Mouse (Mus musculus) midbrain, embryonic 11.5 days (tissue): ENCODE results near the gene Ttc7. TPM values are rescaled to one million over a fixed set of nuclear protein-coding genes. Genes with fewer than 3 reads are reported as not detected.
A peak's percentile ranks its signal among the peaks of the same experiment; 100 is the strongest.

Source experiments
- ATAC-seq: fragments of 200-750 bp; cut with Nextera tagmentation; 2 replicates; pipeline ENCODE4 v1.8.0; 2017; ENCODE audit warnings: moderate TSS enrichment, moderate library complexity; ENCODE audit not compliant: low FRiP score
- DNase-seq: peaks from one replicate; pipeline ENCODE4 v3.0.0; 2015; ENCODE audit warnings: low spot score; ENCODE audit errors: missing footprints
- H3K27ac ChIP-seq: fragments of 300-500 bp; sonication (generic); 2 replicates; pipeline ENCODE4 v1.5.1; 2014; ENCODE audit warnings: low read depth, low read length
- H3K27me3 ChIP-seq: fragments of 300-500 bp; sonication (generic); 2 replicates; pipeline ENCODE4 v1.6.1; 2014; ENCODE audit warnings: mild to moderate bottlenecking, low read length, moderate library complexity, mixed read lengths; ENCODE audit not compliant: control insufficient read depth, insufficient read depth
- H3K36me3 ChIP-seq: fragments of 300-500 bp; sonication (generic); 2 replicates; pipeline ENCODE4 v1.6.1; 2014; ENCODE audit warnings: mild to moderate bottlenecking, low read length, moderate library complexity, mixed read lengths; ENCODE audit not compliant: control insufficient read depth, insufficient read depth
- H3K4me1 ChIP-seq: fragments of 300-500 bp; sonication (generic); 2 replicates; pipeline ENCODE4 v1.6.1; 2014; ENCODE audit warnings: low read length; ENCODE audit not compliant: control insufficient read depth, insufficient read depth
- H3K4me2 ChIP-seq: fragments of 300-500 bp; sonication (generic); 2 replicates; pipeline ENCODE4 v1.6.1; 2014; ENCODE audit warnings: mild to moderate bottlenecking, moderate library complexity
- H3K4me3 ChIP-seq: fragments of 300-500 bp; sonication (generic); 2 replicates; pipeline ENCODE4 v1.5.1; 2014; ENCODE audit warnings: low read depth, low read length
- H3K9ac ChIP-seq: fragments of 300-500 bp; sonication (generic); 2 replicates; pipeline ENCODE4 v1.6.1; 2014; ENCODE audit warnings: low read length
- H3K9me3 ChIP-seq: fragments of 300-500 bp; sonication (generic); 2 replicates; pipeline ENCODE4 v1.6.1; 2016; ENCODE audit warnings: low read length; ENCODE audit not compliant: control insufficient read depth
- WGBS: fragments of 180-500 bp; shearing (Covaris S2); extraction: QIAGEN DNeasy Blood & Tissue Kit; methylation state at CpG from one replicate; pipeline ENCODE4 v1.1.7; 2014; 5-methylcytosine and 5-hydroxymethylcytosine counted together
- polyA plus RNA-seq: library from polyadenylated mRNA; unstranded; fragments of >200 nt; fragmentation: Nextera tagmentation; extraction: Ambion mirVana; gene quantifications from 2 replicates; pipeline ENCODE4 v1.2.1, GENCODE M21; 2014

The Ttc7 gene
- polyA plus RNA-seq, 1 experiment from 2014 or later: 3.0 TPM

GRCm38 (mm10) chr17:87375941-87376511 lies 93.3 kb downstream of the Ttc7 start:
- 69% methylated on average over 10 of the region's 10 CpGs for WGBS
- H3K27ac ChIP-seq: no peak overlapping the region
- no peaks in the 10 kb centered on the region for H3K9me3 ChIP-seq
- no peak for DNase-seq
- no peak overlapping the region for H3K4me2 ChIP-seq
- peaks cover 32% of the 10 kb centered on the region for H3K4me1 ChIP-seq
- H3K27me3 ChIP-seq: no peaks in the 10 kb centered on the region
- H3K9ac ChIP-seq: no peak overlapping the region
- no peak overlapping the region for H3K4me3 ChIP-seq
- no peak for ATAC-seq
- H3K36me3 ChIP-seq: no peaks in the 10 kb centered on the region

- H3K4me2 ChIP-seq: no peak overlapping the region
- peaks cover 32% of the 10 kb centered on the region for H3K4me1 ChIP-seq
- no peaks in the 10 kb centered on the region for H3K36me3 ChIP-seq
- H3K9ac ChIP-seq: no peak overlapping the region
- no peaks in the 10 kb centered on the region for H3K27me3 ChIP-seq
- no peak for ATAC-seq
- no peaks in the 10 kb centered on the region for H3K9me3 ChIP-seq
- WGBS: 88% methylated on average over 6 of the region's 6 CpGs
- no peak overlapping the region for H3K27ac ChIP-seq
- DNase-seq: no peak
- H3K4me3 ChIP-seq: no peak overlapping the region
Measured at GRCm38 (mm10) chr17:87376831-87377471, 94.3 kb downstream of the Ttc7 start.

- Histone ChIP-seq H3K4me3 (no peak overlapping the region), H3K27ac (no peak overlapping the region), H3K4me2 (no peak overlapping the region), H3K9me3 (no peaks in the 10 kb centered on the region), H3K36me3 (no peaks in the 10 kb centered on the region), H3K4me1 (peaks cover 32% of the 10 kb centered on the region), H3K27me3 (no peaks in the 10 kb centered on the region), H3K9ac (no peak overlapping the region)
- ATAC-seq (no peak), DNase-seq (no peak)
- WGBS: 59% methylated on average over 6 of the region's 6 CpGs
Measured at GRCm38 (mm10) chr17:87377536-87377935, 94.8 kb downstream of the Ttc7 start.

GRCm38 (mm10) chr17:87378354-87379159 lies 95.9 kb downstream of the Ttc7 start:
- Histone ChIP-seq H3K9ac (peak overlapping the region; percentile 28; the same call in 1 of the 2 replicates), H3K4me2 (peak overlapping the region; percentile 19; the same call in 1 of the 2 replicates)

GRCm38 (mm10) chr17:87379160-87379624 lies 96.5 kb downstream of the Ttc7 start:
- ATAC-seq (no peak), DNase-seq (no peak)
- Histone ChIP-seq H3K36me3 (no peaks in the 10 kb centered on the region), H3K4me3 (no peak overlapping the region), H3K9me3 (no peaks in the 10 kb centered on the region), H3K27ac (peak overlapping the region; percentile 51; the same call in 1 of the 2 replicates), H3K4me1 (peaks cover 32% of the 10 kb centered on the region), H3K9ac (no peak overlapping the region; the same call in 1 of the 2 replicates), H3K27me3 (no peaks in the 10 kb centered on the region), H3K4me2 (peak overlapping the region; percentile 1)
- WGBS: 67% methylated on average over 11 of the region's 11 CpGs

More at GRCm38 (mm10) chr17:87378354-87379159, 95.9 kb downstream of the Ttc7 start:
- ATAC-seq (peak; percentile 74), DNase-seq (peak; percentile 93)
- H3K4me1 ChIP-seq: peaks cover 32% of the 10 kb centered on the region
- H3K36me3 ChIP-seq: no peaks in the 10 kb centered on the region
- no peak overlapping the region for H3K4me3 ChIP-seq
- H3K27me3 ChIP-seq: no peaks in the 10 kb centered on the region
- no peaks in the 10 kb centered on the region for H3K9me3 ChIP-seq
- H3K27ac ChIP-seq: peak overlapping the region; percentile 51
- WGBS: 33% methylated on average over 16 of the region's 16 CpGs

- Histone ChIP-seq H3K27ac (peak overlapping the region; percentile 20; the same call in 1 of the 2 replicates), H3K27me3 (no peaks in the 10 kb centered on the region), H3K4me3 (no peak overlapping the region), H3K36me3 (no peaks in the 10 kb centered on the region), H3K9me3 (no peaks in the 10 kb centered on the region), H3K4me1 (peaks cover 32% of the 10 kb centered on the region), H3K9ac (peak overlapping the region; percentile 44), H3K4me2 (0 out of 2 replicates have a peak overlapping the region, but pooled peaks have one; percentile 9)
- 63% methylated on average over 10 of the region's 10 CpGs for WGBS
- DNase-seq (no peak), ATAC-seq (peak; percentile 6; the same call in 1 of the 2 replicates)
Measured at GRCm38 (mm10) chr17:87379821-87380220, 97.1 kb downstream of the Ttc7 start.

- Histone ChIP-seq H3K4me3 (no peak overlapping the region), H3K27ac (no peak overlapping the region), H3K27me3 (no peaks in the 10 kb centered on the region), H3K4me2 (no peak overlapping the region), H3K9ac (no peak overlapping the region), H3K36me3 (no peaks in the 10 kb centered on the region), H3K4me1 (peaks cover 32% of the 10 kb centered on the region), H3K9me3 (no peaks in the 10 kb centered on the region)
- ATAC-seq (no peak), DNase-seq (no peak)
- WGBS: 91% methylated on average over 9 of the region's 9 CpGs
Measured at GRCm38 (mm10) chr17:87380681-87381080, 98.0 kb downstream of the Ttc7 start.

- Histone ChIP-seq H3K4me1 (no peaks in the 10 kb centered on the region), H3K27ac (no peak overlapping the region), H3K4me2 (no peak overlapping the region), H3K36me3 (no peaks in the 10 kb centered on the region), H3K27me3 (no peaks in the 10 kb centered on the region), H3K9ac (no peak overlapping the region), H3K9me3 (no peaks in the 10 kb centered on the region), H3K4me3 (no peak overlapping the region)
- ATAC-seq (no peak), DNase-seq (no peak)
- 69% methylated on average over 3 of the region's 3 CpGs for WGBS
Measured at GRCm38 (mm10) chr17:87385835-87386234, 103.1 kb downstream of the Ttc7 start.

- DNase-seq: no peak
- H3K4me3 ChIP-seq: no peak overlapping the region
- no peaks in the 10 kb centered on the region for H3K4me1 ChIP-seq
- H3K4me2 ChIP-seq: no peak overlapping the region
- H3K9ac ChIP-seq: no peak overlapping the region
- H3K36me3 ChIP-seq: no peaks in the 10 kb centered on the region
- H3K9me3 ChIP-seq: no peaks in the 10 kb centered on the region
- H3K27me3 ChIP-seq: no peaks in the 10 kb centered on the region
- H3K27ac ChIP-seq: no peak overlapping the region
- WGBS: 55% methylated on average over 4 of the region's 5 CpGs
- no peak for ATAC-seq
Measured at GRCm38 (mm10) chr17:87387068-87387467, 104.4 kb downstream of the Ttc7 start.
